ENCODE assay signal across 18 mouse cellular contexts in genomic region chr2:18737040-18737439, GRCm38 (mm10). TPM values are rescaled to one million over a fixed set of nuclear protein-coding genes. Genes with fewer than 3 reads are reported as not detected.
"Had no signal": no experiment of that assay in that cellular context is flagged by ENCODE, and none has a peak within 500 bp of the region (broad histone marks: within the 10 kb centered on the region; RNA-seq: fewer than 3 reads in every experiment).

No protein-coding gene starts in this region.

- H3K27me3 ChIP-seq: limb, embryonic 15.5 days; liver, embryonic 12.5 days had no signal

- H3K4me3 ChIP-seq: limb, embryonic 15.5 days; liver, embryonic 12.5 days; midbrain, embryonic 12.5 days had no signal

- H3K27ac ChIP-seq: kidney, postnatal 0 days; limb, embryonic 15.5 days; liver, embryonic 12.5 days; midbrain, embryonic 12.5 days had no signal

- H3K9me3 ChIP-seq: limb, embryonic 15.5 days; liver, embryonic 12.5 days; midbrain, embryonic 12.5 days had no signal

- H3K4me1 ChIP-seq: limb, embryonic 15.5 days had no signal

- DNase-seq: kidney, adult 9 months; kidney, postnatal 36 days; layer of hippocampus, adult 9-11 months; layer of hippocampus, postnatal 36 days; lung, embryonic 14.5 days; lung, postnatal 10 days; lung, postnatal 4 days; spleen, adult 18-20 months; thymus, adult 18-20 months; thymus, postnatal 14 days had no signal

- H3K4me2 ChIP-seq: limb, embryonic 15.5 days; liver, embryonic 12.5 days; lung, embryonic 14.5 days; midbrain, embryonic 12.5 days had no signal

- H3K9ac ChIP-seq: limb, embryonic 15.5 days; liver, embryonic 12.5 days; lung, embryonic 14.5 days; midbrain, embryonic 12.5 days had no signal

- ATAC-seq: liver, embryonic 12.5 days had no signal

- H3K36me3 ChIP-seq: limb, embryonic 15.5 days; liver, embryonic 12.5 days; midbrain, embryonic 12.5 days had no signal

RNA-seq across cellular contexts. Expression of gene Spag6, which starts 43.2 kb away (rescaled TPM):
- total RNA-seq: megakaryocyte, adult 5-6 weeks had no signal
- polyA plus RNA-seq: limb, embryonic 11.5 days; liver, embryonic 12.5 days; liver, embryonic 16.5 days; neural tube, embryonic 14.5 days had no signal
